Mouse (Mus musculus): ENCODE results near the gene Cd163.

The Cd163 gene

DNA sequence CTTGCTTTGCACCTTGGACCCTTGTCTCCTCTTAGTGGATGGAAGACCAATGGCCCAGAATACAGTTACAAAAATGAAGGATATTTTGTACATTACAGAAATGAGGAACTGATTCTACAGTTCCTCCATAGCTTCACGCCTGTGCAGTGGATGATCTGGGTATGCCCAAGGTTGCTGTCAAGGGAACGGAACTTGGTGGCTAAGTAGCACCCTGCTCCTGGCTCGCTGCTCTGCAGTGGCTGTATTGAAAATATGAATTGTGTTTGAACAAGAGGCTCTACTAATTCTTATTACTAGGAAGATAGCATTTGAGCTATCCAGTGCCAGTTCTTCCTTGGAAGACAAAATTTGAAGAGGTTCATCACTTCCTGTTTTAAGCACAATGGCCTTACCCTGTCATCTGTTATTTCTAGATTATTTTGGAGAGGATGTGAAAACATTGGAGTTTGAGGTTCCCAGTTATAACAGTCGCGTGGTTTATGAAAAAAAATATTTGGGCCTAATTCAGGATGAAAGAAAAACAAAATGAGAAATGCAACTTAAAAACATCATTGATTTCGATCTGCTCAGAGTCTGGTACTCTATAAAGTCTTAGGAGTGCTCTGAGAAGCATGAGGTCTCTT lies 69.2 kb downstream of the Cd163 start:
- DNase-seq = no peak

DNA sequence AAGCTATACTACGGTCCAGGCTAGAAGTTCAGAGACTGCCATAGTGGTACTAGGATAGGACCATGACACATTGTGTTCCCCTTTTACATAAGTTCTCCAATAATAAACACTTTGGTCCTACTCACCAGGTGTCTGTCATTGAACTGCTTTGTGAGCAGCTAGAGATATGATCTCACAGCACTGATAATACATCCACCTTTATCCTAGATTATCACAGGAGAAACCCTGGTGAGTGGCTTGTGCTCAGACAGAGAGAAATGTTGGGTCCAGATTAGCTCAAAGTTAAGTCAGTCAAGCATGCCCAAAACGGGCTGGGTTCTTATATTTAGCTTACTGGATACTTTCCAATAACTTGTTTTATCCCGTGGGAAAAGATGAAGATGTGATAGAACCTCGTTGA lies 70.2 kb downstream of the Cd163 start:
- peak; percentile 19 for DNase-seq

DNA sequence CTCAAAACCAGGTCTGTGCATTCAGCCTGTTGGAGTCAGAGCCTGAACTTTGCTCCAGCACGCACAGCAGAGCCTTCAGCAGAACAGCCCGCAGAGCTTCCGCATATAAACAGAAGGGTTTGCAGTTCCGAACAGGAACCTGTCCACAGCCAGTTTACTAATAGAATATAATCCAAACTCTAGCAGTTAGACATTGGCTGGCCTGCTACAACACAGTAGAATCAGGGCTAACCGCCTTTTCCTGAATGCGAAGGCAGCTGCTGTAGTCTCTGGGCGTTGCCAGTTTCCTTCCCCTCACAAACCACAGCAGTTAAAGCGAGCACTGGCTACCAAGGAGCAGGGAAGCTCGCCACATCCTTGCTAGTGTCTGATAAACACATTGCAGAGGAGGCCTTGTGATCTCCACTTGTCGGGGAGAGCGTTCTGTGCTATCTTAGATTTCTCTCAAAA lies 71.0 kb downstream of the Cd163 start:
- DNase-seq = peak; percentile 80

DNA sequence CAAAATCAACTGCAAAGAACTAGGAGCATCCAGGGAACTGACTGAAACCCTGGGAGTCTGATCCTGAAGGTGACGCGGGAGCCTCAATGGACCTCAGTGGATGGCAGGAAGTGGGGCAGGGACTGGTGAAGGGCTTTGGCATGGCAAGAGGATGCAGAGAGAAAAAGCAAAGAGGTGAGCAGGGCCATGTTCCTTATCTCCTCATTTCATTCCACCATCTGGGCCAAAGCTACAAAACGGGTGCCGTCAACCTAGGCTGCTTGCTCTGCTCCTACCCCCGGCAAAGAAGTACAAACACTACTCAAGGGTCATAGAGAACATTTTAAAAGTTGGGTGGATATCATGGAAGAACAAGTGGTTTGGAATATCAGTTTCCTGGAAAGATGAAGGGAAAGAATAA lies 71.9 kb downstream of the Cd163 start:
- DNase-seq = peak; percentile 18

DNA sequence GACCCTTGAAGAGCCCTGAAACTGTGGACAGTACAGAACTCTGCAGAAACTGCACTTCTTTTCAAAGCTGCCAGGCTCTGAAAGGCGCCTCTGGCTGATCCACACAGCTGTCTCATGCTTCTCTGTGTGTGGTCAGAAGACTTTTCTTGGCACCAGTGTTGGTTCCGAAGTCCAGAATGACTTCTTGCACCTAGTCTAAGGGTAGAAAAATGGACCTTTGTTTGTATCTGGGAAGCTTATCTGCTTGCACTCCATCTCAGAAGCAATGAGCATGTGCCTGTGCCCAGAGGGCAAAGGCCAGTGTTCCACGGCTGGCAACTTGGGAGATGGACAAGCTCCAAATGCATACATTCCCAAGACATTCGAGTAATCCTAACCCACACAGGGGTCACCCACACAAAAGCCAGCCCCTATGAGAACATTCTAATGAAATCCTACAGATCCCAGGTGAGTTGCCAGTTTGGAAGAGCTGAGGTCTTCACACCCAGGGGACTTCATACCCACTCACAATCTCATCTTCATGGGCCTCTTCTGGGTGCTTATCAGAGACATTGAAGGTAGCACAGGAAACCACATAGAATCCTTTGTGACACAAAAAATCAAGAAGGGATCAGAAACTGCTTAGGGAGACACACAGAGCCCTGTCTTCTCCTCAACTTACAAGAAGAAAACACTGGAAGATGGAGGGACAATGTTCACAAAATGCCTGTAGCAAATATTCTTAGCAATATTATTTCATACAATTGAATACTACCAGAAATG lies 73.2 kb downstream of the Cd163 start:
- peak; percentile 24 for DNase-seq

DNA sequence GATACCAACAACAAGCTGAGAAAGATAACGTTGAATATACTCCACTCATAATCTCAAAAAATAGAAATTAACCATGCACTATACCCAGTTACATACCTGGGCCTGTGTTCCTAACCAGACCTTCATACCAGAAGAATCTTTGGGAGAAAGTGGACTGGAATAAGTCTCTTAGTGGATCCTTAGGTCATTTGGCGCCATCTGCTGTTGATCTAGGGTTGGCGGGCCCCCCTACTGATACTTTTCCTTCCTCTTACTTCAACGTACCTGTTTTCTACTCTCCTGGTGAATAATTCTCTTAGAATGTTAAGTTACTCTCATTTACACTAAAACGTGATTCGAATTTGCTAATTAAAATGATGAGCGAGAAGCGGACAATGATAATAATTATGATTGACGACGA lies 74.9 kb downstream of the Cd163 start:
- DNase-seq = peak; percentile 75

Data from thymus, postnatal 25 days (tissue).